Comparison of ENCODE assay signal across 25 mouse cellular contexts in genomic region chr11:36305348-36305950, GRCm38 (mm10).
A peak's percentile ranks its signal among the peaks of the same experiment; 100 is the strongest.
DNase-seq lines count a peak whose midpoint lies in the region; ATAC-seq and TF ChIP-seq lines count a peak whose summit lies in the region.
"Had no signal": no experiment of that assay in that cellular context is flagged by ENCODE, and none has a peak within 500 bp of the region (broad histone marks: within the 10 kb centered on the region; RNA-seq: fewer than 3 reads in every experiment).

No protein-coding gene starts in this region.

- ATAC-seq in embryonic facial prominence, embryonic 14.5 days (ENCODE audit: low read depth) = no peak
- ATAC-seq in kidney, embryonic 16.5 days (ENCODE audit: low FRiP score, low TSS enrichment) = peak; percentile 69; the same call in 1 of the 2 replicates
- ATAC-seq in forebrain, embryonic 12.5 days (ENCODE audit: low FRiP score) = no peak
- ATAC-seq: forebrain, embryonic 14.5 days; forebrain, postnatal 0 days; intestine, embryonic 16.5 days; Patski had no signal

- WGBS in embryonic facial prominence, embryonic 14.5 days = 60% methylated on average over 10 of the region's 10 CpGs
- 90% methylated on average over 10 of the region's 10 CpGs for WGBS in embryonic facial prominence, embryonic 10.5 days
- 60% methylated on average over 10 of the region's 10 CpGs for WGBS in kidney, embryonic 16.5 days
- WGBS in forebrain, embryonic 12.5 days = 94% methylated on average over 10 of the region's 10 CpGs

- TF ChIP-seq EP300 in MEL (IDR thresholded peaks at IDR 0.05; ENCODE audit: low read depth in 1 of 2, low read length in 2 of 2) = peak; percentile 42 to 75; a peak in 3 of 4 replicates

- DNase-seq in embryonic facial prominence, embryonic 14.5 days (ENCODE audit: low spot score) = peak; percentile 44
- DNase-seq in embryonic facial prominence, embryonic 10.5 days (ENCODE audit: low spot score) = no peak
- no peak for DNase-seq in kidney, postnatal 10 days
- DNase-seq in MEL (ENCODE audit: low read depth, low spot score) = peak; percentile 65
- DNase-seq in fat pad, adult 2 months (ENCODE audit: extremely low read depth, low read depth, low spot score) = peak; percentile 67
- DNase-seq in layer of hippocampus, adult 2 months (ENCODE audit: low spot score in 2 of 2) = no peak
- DNase-seq: adrenal gland, postnatal 10 days; adrenal gland, postnatal 36 days; cerebellum, adult 11 months; cerebellum, adult 2 months; cerebellum, adult 9-11 months; cerebellum, postnatal 25 days; forebrain, postnatal 0 days; gastrocnemius, postnatal 25 days; heart, adult 18-20 months had no signal

- H3K36me3 ChIP-seq in embryonic facial prominence, embryonic 14.5 days (ENCODE audit: control insufficient read depth, insufficient read depth, low read length) = no peaks in the 10 kb centered on the region
- H3K36me3 ChIP-seq in embryonic facial prominence, embryonic 10.5 days (replicated peaks) = no peaks in the 10 kb centered on the region
- no peaks in the 10 kb centered on the region for H3K36me3 ChIP-seq in kidney, embryonic 16.5 days (ENCODE audit: insufficient read depth, low read length)
- peaks cover 0 to 8% of the 10 kb centered on the region in 2 experiments; a peak in 2 of 4 replicates for H3K36me3 ChIP-seq in MEL (ENCODE audit: control insufficient read depth in 1 of 2, insufficient read depth in 2 of 2, low read length in 2 of 2)
- H3K36me3 ChIP-seq in forebrain, embryonic 12.5 days (replicated peaks) = no peaks in the 10 kb centered on the region
- H3K36me3 ChIP-seq: forebrain, embryonic 10.5 days; hindbrain, embryonic 12.5 days; hindbrain, embryonic 15.5 days had no signal

- H3K4me1 ChIP-seq in embryonic facial prominence, embryonic 14.5 days (ENCODE audit: control insufficient read depth, insufficient read depth, low read length) = peaks cover 11% of the 10 kb centered on the region
- H3K4me1 ChIP-seq in embryonic facial prominence, embryonic 10.5 days = peaks cover 21% of the 10 kb centered on the region
- 0 out of 2 replicates have a peak, but pooled peaks cover 2% of the 10 kb centered on the region for H3K4me1 ChIP-seq in kidney, embryonic 16.5 days (ENCODE audit: insufficient read depth, low read length)
- peaks cover 5 to 18% of the 10 kb centered on the region in 2 experiments; a peak in 3 of 4 replicates for H3K4me1 ChIP-seq in MEL (ENCODE audit: control insufficient read depth in 1 of 2, insufficient read depth in 2 of 2, low read length in 2 of 2)
- H3K4me1 ChIP-seq in forebrain, embryonic 12.5 days = peaks cover 8% of the 10 kb centered on the region; the same call in 1 of the 2 replicates
- H3K4me1 ChIP-seq: hindbrain, embryonic 12.5 days had no signal

- no peak overlapping the region for H3K4me3 ChIP-seq in embryonic facial prominence, embryonic 14.5 days (ENCODE audit: low read depth, low read length)
- H3K4me3 ChIP-seq in embryonic facial prominence, embryonic 10.5 days = no peak overlapping the region
- no peak overlapping the region for H3K4me3 ChIP-seq in kidney, embryonic 16.5 days (ENCODE audit: low read length)
- no peak overlapping the region for H3K4me3 ChIP-seq in MEL (ENCODE audit: control insufficient read depth in 1 of 2, insufficient read depth in 1 of 2, low read depth in 2 of 2, low read length in 2 of 2)
- H3K4me3 ChIP-seq in layer of hippocampus, adult 2 months = no peak overlapping the region
- no peak overlapping the region for H3K4me3 ChIP-seq in forebrain, embryonic 12.5 days (replicated peaks)
- H3K4me3 ChIP-seq: erythroblast, embryonic 14.5 days; forebrain, embryonic 10.5 days; hindbrain, embryonic 12.5 days; hindbrain, embryonic 15.5 days had no signal

- H3K9ac ChIP-seq in embryonic facial prominence, embryonic 14.5 days (ENCODE audit: low read depth, low read length) = no peak overlapping the region
- no peak overlapping the region for H3K9ac ChIP-seq in kidney, embryonic 16.5 days (replicated peaks; ENCODE audit: low read length)
- H3K9ac ChIP-seq in MEL (ENCODE audit: control insufficient read depth, low read depth, low read length, poor library complexity, severe bottlenecking) = no peak overlapping the region
- no peak overlapping the region for H3K9ac ChIP-seq in forebrain, embryonic 12.5 days
- H3K9ac ChIP-seq: forebrain, postnatal 0 days; hindbrain, embryonic 12.5 days; hindbrain, embryonic 15.5 days had no signal

- TF ChIP-seq CTCF in MEL (IDR thresholded peaks at IDR 0.05 in 2 of 3, conservative IDR thresholded peaks at IDR 0.05 in 1 of 3; ENCODE audit: control insufficient read depth in 1 of 3, insufficient read depth in 1 of 3, low read depth in 2 of 3, low read length in 3 of 3, poor library complexity in 1 of 3, severe bottlenecking in 1 of 3) = no peak
- no peak for TF ChIP-seq CTCF in layer of hippocampus, adult 2 months (conservative IDR thresholded peaks at IDR 0.05)

- TF ChIP-seq POLR2A in MEL (IDR thresholded peaks at IDR 0.05; ENCODE audit: control insufficient read depth in 1 of 2, insufficient read depth in 1 of 2, low read depth in 1 of 2, low read length in 2 of 2, poor library complexity in 1 of 2) = no peak

- H3K9me3 ChIP-seq in embryonic facial prominence, embryonic 14.5 days (ENCODE audit: control insufficient read depth, low read length) = no peaks in the 10 kb centered on the region
- no peaks in the 10 kb centered on the region for H3K9me3 ChIP-seq in embryonic facial prominence, embryonic 10.5 days
- no peaks in the 10 kb centered on the region for H3K9me3 ChIP-seq in kidney, embryonic 16.5 days (ENCODE audit: low read length)
- no peaks in the 10 kb centered on the region for H3K9me3 ChIP-seq in MEL (replicated peaks; ENCODE audit: insufficient read depth, low read length)
- H3K9me3 ChIP-seq in forebrain, embryonic 12.5 days = no peaks in the 10 kb centered on the region
- H3K9me3 ChIP-seq: forebrain, embryonic 10.5 days; hindbrain, embryonic 12.5 days; hindbrain, embryonic 15.5 days had no signal

- no peak for TF ChIP-seq RAD21 in MEL (IDR thresholded peaks at IDR 0.05; ENCODE audit: low read depth, low read length)

- no peak overlapping the region for H3K4me2 ChIP-seq in embryonic facial prominence, embryonic 14.5 days (ENCODE audit: low read depth, low read length)
- no peak overlapping the region for H3K4me2 ChIP-seq in kidney, embryonic 16.5 days (replicated peaks; ENCODE audit: low read depth, low read length)
- H3K4me2 ChIP-seq in forebrain, embryonic 12.5 days = no peak overlapping the region
- H3K4me2 ChIP-seq: heart, embryonic 11.5 days; hindbrain, embryonic 12.5 days; hindbrain, embryonic 15.5 days had no signal

- H3K27me3 ChIP-seq in embryonic facial prominence, embryonic 14.5 days (replicated peaks; ENCODE audit: control insufficient read depth, insufficient read depth, low read length) = no peaks in the 10 kb centered on the region
- H3K27me3 ChIP-seq in embryonic facial prominence, embryonic 10.5 days (replicated peaks; ENCODE audit: low read depth, poor library complexity, severe bottlenecking) = no peaks in the 10 kb centered on the region
- no peaks in the 10 kb centered on the region for H3K27me3 ChIP-seq in kidney, embryonic 16.5 days (ENCODE audit: insufficient read depth, low read length)
- no peaks in the 10 kb centered on the region for H3K27me3 ChIP-seq in MEL (ENCODE audit: control insufficient read depth in 1 of 2, insufficient read depth in 2 of 2, low read length in 2 of 2)
- no peaks in the 10 kb centered on the region for H3K27me3 ChIP-seq in forebrain, embryonic 12.5 days
- H3K27me3 ChIP-seq: hindbrain, embryonic 12.5 days; hindbrain, embryonic 15.5 days had no signal

- H3K79me2 ChIP-seq in MEL (ENCODE audit: control insufficient read depth, insufficient read depth, low read length, poor library complexity) = no peaks in the 10 kb centered on the region

- no peak overlapping the region; the same call in 1 of the 2 replicates for H3K27ac ChIP-seq in embryonic facial prominence, embryonic 14.5 days (replicated peaks; ENCODE audit: low read depth, low read length)
- no peak overlapping the region for H3K27ac ChIP-seq in embryonic facial prominence, embryonic 10.5 days (replicated peaks)
- no peak overlapping the region for H3K27ac ChIP-seq in kidney, embryonic 16.5 days (ENCODE audit: low read length)
- no peak overlapping the region for H3K27ac ChIP-seq in MEL (ENCODE audit: control insufficient read depth, low read depth, low read length)
- H3K27ac ChIP-seq in layer of hippocampus, adult 2 months = no peak overlapping the region
- H3K27ac ChIP-seq in forebrain, embryonic 12.5 days = no peak overlapping the region
- H3K27ac ChIP-seq: forebrain, embryonic 10.5 days; hindbrain, embryonic 12.5 days; hindbrain, embryonic 15.5 days had no signal

TF ChIP-seq in MEL, 35 proteins besides CTCF, POLR2A, EP300 and RAD21:
- TF ChIP-seq MYC (IDR thresholded peaks at IDR 0.05; ENCODE audit: low read depth, low read length) (0 out of 2 replicates have a peak, but pooled peaks have one; percentile 27), ZMIZ1 (IDR thresholded peaks at IDR 0.05; ENCODE audit: low read depth, low read length) (no peak), MAX (IDR thresholded peaks at IDR 0.05; ENCODE audit: low read length) (peak; percentile 64), RCOR1 (IDR thresholded peaks at IDR 0.05; ENCODE audit: low read depth, low read length) (peak; percentile 16; the same call in 1 of the 2 replicates), BHLHE40 (IDR thresholded peaks at IDR 0.05; ENCODE audit: borderline replicate concordance, low read depth, low read length) (peak; percentile 88), ZNF384 (IDR thresholded peaks at IDR 0.05; ENCODE audit: low read depth, low read length) (peak; percentile 88), ELF1 (IDR thresholded peaks at IDR 0.05; ENCODE audit: low read depth, low read length) (no peak), ETS1 (IDR thresholded peaks at IDR 0.05; ENCODE audit: low read depth, low read length) (peak; percentile 87), USF1 (IDR thresholded peaks at IDR 0.05; ENCODE audit: low read depth, low read length) (peak; percentile 59; the same call in 1 of the 2 replicates), TCF12 (IDR thresholded peaks at IDR 0.05; ENCODE audit: low read depth, low read length) (peak; percentile 86), MXI1 (IDR thresholded peaks at IDR 0.05; ENCODE audit: low read depth, low read length) (peak; percentile 62; the same call in 1 of the 2 replicates), JUND (IDR thresholded peaks at IDR 0.05; ENCODE audit: low read depth, low read length) (no peak), SIN3A (IDR thresholded peaks at IDR 0.05; ENCODE audit: low read length) (peak; percentile 62; the same call in 1 of the 2 replicates)

Comparison
In these comparisons a context has a peak if more than half of its experiments do, and no peak if none do; other contexts are left out.
1. DNase-seq: peak in embryonic facial prominence, embryonic 14.5 days (single experiment), MEL (single experiment) and fat pad, adult 2 months (single experiment); none in embryonic facial prominence, embryonic 10.5 days (single experiment), kidney, postnatal 10 days (single experiment) and layer of hippocampus, adult 2 months (0 of 2).